Mouse (Mus musculus): ENCODE measurements around the gene Icmt. TPM values are rescaled to one million over a fixed set of nuclear protein-coding genes. Genes with fewer than 3 reads are reported as not detected.

Icmt gene
- 50.9 and 51.6 TPM in 2 replicates for polyA plus RNA-seq (2012; rRNA removed)

- no peaks in the 10 kb centered on the region for H3K27me3 ChIP-seq (ENCODE audit: control insufficient read depth, insufficient read depth, low read length)
- H3K27ac ChIP-seq (ENCODE audit: control insufficient read depth, insufficient read depth, low read depth, low read length) = peak within 1 kb of the TSS; percentile 86
- H3K36me3 ChIP-seq (ENCODE audit: control insufficient read depth, insufficient read depth, low read length) = peaks cover 2% of the 10 kb centered on the region
- peak within 1 kb of the TSS; percentile 95 for H3K4me3 ChIP-seq (ENCODE audit: control insufficient read depth, low read depth, low read length)
- peaks cover 15% of the 10 kb centered on the region for H3K4me1 ChIP-seq (ENCODE audit: control insufficient read depth, insufficient read depth, low read length)
- TF ChIP-seq POLR2A (IDR thresholded peaks at IDR 0.05; ENCODE audit: control insufficient read depth, low read depth, low read length) (peak; percentile 90), CTCF (IDR thresholded peaks at IDR 0.05; ENCODE audit: control insufficient read depth, insufficient read depth, insufficient replicate concordance, low read depth, low read length) (no peak)
Observed at GRCm38 (mm10) chr4:152296874-152297861, at the start of gene Icmt. Gene Icmt (plus strand): TSS chr4:152297227.

- no peaks in the 10 kb centered on the region for H3K4me1 ChIP-seq (ENCODE audit: control insufficient read depth, insufficient read depth, low read length)
- H3K27me3 ChIP-seq (ENCODE audit: control insufficient read depth, insufficient read depth, low read length) = no peaks in the 10 kb centered on the region
- peaks cover 3% of the 10 kb centered on the region for H3K36me3 ChIP-seq (ENCODE audit: control insufficient read depth, insufficient read depth, low read length)
- TF ChIP-seq POLR2A (IDR thresholded peaks at IDR 0.05; ENCODE audit: control insufficient read depth, low read depth, low read length) (no peak), CTCF (IDR thresholded peaks at IDR 0.05; ENCODE audit: control insufficient read depth, insufficient read depth, insufficient replicate concordance, low read depth, low read length) (no peak)
- H3K27ac ChIP-seq (ENCODE audit: control insufficient read depth, insufficient read depth, low read depth, low read length) = no peak overlapping the region
- no peak overlapping the region for H3K4me3 ChIP-seq (ENCODE audit: control insufficient read depth, low read depth, low read length)
Observed at GRCm38 (mm10) chr4:152250615-152251014, 46.4 kb upstream of the Icmt start.

GRCm38 (mm10) chr4:152253183-152253759, 43.8 kb upstream of the Icmt start:
- peaks cover 3% of the 10 kb centered on the region for H3K36me3 ChIP-seq (ENCODE audit: control insufficient read depth, insufficient read depth, low read length)
- no peak overlapping the region for H3K27ac ChIP-seq (ENCODE audit: control insufficient read depth, insufficient read depth, low read depth, low read length)
- no peak for TF ChIP-seq CTCF (IDR thresholded peaks at IDR 0.05; ENCODE audit: control insufficient read depth, insufficient read depth, insufficient replicate concordance, low read depth, low read length)
- TF ChIP-seq POLR2A (IDR thresholded peaks at IDR 0.05; ENCODE audit: control insufficient read depth, low read depth, low read length) = no peak
- no peaks in the 10 kb centered on the region for H3K27me3 ChIP-seq (ENCODE audit: control insufficient read depth, insufficient read depth, low read length)
- no peaks in the 10 kb centered on the region; the same call in 1 of the 2 replicates for H3K4me1 ChIP-seq (ENCODE audit: control insufficient read depth, insufficient read depth, low read length)
- no peak overlapping the region for H3K4me3 ChIP-seq (ENCODE audit: control insufficient read depth, low read depth, low read length)

GRCm38 (mm10) chr4:152257070-152257469, 40.0 kb upstream of the Icmt start:
- no peaks in the 10 kb centered on the region for H3K27me3 ChIP-seq (ENCODE audit: control insufficient read depth, insufficient read depth, low read length)
- H3K4me1 ChIP-seq (ENCODE audit: control insufficient read depth, insufficient read depth, low read length) = no peaks in the 10 kb centered on the region; the same call in 1 of the 2 replicates
- TF ChIP-seq CTCF (IDR thresholded peaks at IDR 0.05; ENCODE audit: control insufficient read depth, insufficient read depth, insufficient replicate concordance, low read depth, low read length) (no peak), POLR2A (IDR thresholded peaks at IDR 0.05; ENCODE audit: control insufficient read depth, low read depth, low read length) (no peak)
- H3K36me3 ChIP-seq (ENCODE audit: control insufficient read depth, insufficient read depth, low read length) = peaks cover 3% of the 10 kb centered on the region
- no peak overlapping the region for H3K4me3 ChIP-seq (ENCODE audit: control insufficient read depth, low read depth, low read length)
- no peak overlapping the region for H3K27ac ChIP-seq (ENCODE audit: control insufficient read depth, insufficient read depth, low read depth, low read length)

GRCm38 (mm10) chr4:152260451-152260850, 36.6 kb upstream of the Icmt start:
- TF ChIP-seq POLR2A (IDR thresholded peaks at IDR 0.05; ENCODE audit: control insufficient read depth, low read depth, low read length) (no peak), CTCF (IDR thresholded peaks at IDR 0.05; ENCODE audit: control insufficient read depth, insufficient read depth, insufficient replicate concordance, low read depth, low read length) (no peak)
- peaks cover under 1% of the 10 kb centered on the region for H3K36me3 ChIP-seq (ENCODE audit: control insufficient read depth, insufficient read depth, low read length)
- H3K27ac ChIP-seq (ENCODE audit: control insufficient read depth, insufficient read depth, low read depth, low read length) = no peak overlapping the region
- H3K4me1 ChIP-seq (ENCODE audit: control insufficient read depth, insufficient read depth, low read length) = no peaks in the 10 kb centered on the region; the same call in 1 of the 2 replicates
- no peak overlapping the region for H3K4me3 ChIP-seq (ENCODE audit: control insufficient read depth, low read depth, low read length)
- H3K27me3 ChIP-seq (ENCODE audit: control insufficient read depth, insufficient read depth, low read length) = no peaks in the 10 kb centered on the region

GRCm38 (mm10) chr4:152262187-152262586, 34.8 kb upstream of the Icmt start:
- TF ChIP-seq POLR2A (IDR thresholded peaks at IDR 0.05; ENCODE audit: control insufficient read depth, low read depth, low read length) = no peak
- TF ChIP-seq CTCF (IDR thresholded peaks at IDR 0.05; ENCODE audit: control insufficient read depth, insufficient read depth, insufficient replicate concordance, low read depth, low read length) = no peak
- Histone ChIP-seq H3K4me1 (ENCODE audit: control insufficient read depth, insufficient read depth, low read length) (no peaks in the 10 kb centered on the region; the same call in 1 of the 2 replicates), H3K27me3 (ENCODE audit: control insufficient read depth, insufficient read depth, low read length) (no peaks in the 10 kb centered on the region), H3K27ac (ENCODE audit: control insufficient read depth, insufficient read depth, low read depth, low read length) (no peak overlapping the region), H3K36me3 (ENCODE audit: control insufficient read depth, insufficient read depth, low read length) (no peaks in the 10 kb centered on the region; the same call in none of the 2 replicates), H3K4me3 (ENCODE audit: control insufficient read depth, low read depth, low read length) (no peak overlapping the region)

GRCm38 (mm10) chr4:152263089-152263488, 33.9 kb upstream of the Icmt start:
- TF ChIP-seq POLR2A (IDR thresholded peaks at IDR 0.05; ENCODE audit: control insufficient read depth, low read depth, low read length) (no peak), CTCF (IDR thresholded peaks at IDR 0.05; ENCODE audit: control insufficient read depth, insufficient read depth, insufficient replicate concordance, low read depth, low read length) (no peak)
- Histone ChIP-seq H3K27ac (ENCODE audit: control insufficient read depth, insufficient read depth, low read depth, low read length) (no peak overlapping the region), H3K4me3 (ENCODE audit: control insufficient read depth, low read depth, low read length) (no peak overlapping the region), H3K4me1 (ENCODE audit: control insufficient read depth, insufficient read depth, low read length) (no peaks in the 10 kb centered on the region), H3K36me3 (ENCODE audit: control insufficient read depth, insufficient read depth, low read length) (no peaks in the 10 kb centered on the region; the same call in none of the 2 replicates), H3K27me3 (ENCODE audit: control insufficient read depth, insufficient read depth, low read length) (no peaks in the 10 kb centered on the region)
